Mouse (Mus musculus) liver, postnatal 0 days (tissue): ENCODE results near the gene Hivep3. TPM values are rescaled to one million over a fixed set of nuclear protein-coding genes. Genes with fewer than 3 reads are reported as not detected.
A peak's percentile ranks its signal among the peaks of the same experiment; 100 is the strongest.

Experiments
- ATAC-seq: fragments of 200-750 bp; cut with Nextera tagmentation; 2 replicates; pipeline ENCODE4 v1.8.0; 2017; ENCODE audit warnings: mild to moderate bottlenecking, moderate library complexity
- DNase-seq: peaks from one replicate; pipeline ENCODE4 v3.0.0-alpha.2; 2016
- H3K27ac ChIP-seq: fragments of 300-500 bp; sonication (generic); 2 replicates; pipeline ENCODE4 v1.5.1; 2014; ENCODE audit warnings: antibody characterized with exemption, moderate library complexity, mild to moderate bottlenecking, low read depth
- H3K27me3 ChIP-seq: fragments of 300-500 bp; sonication (generic); 2 replicates; pipeline ENCODE4 v1.6.1; 2014; ENCODE audit warnings: low read length, control low read depth, mixed read lengths; ENCODE audit not compliant: insufficient read depth
- H3K36me3 ChIP-seq: fragments of 300-500 bp; sonication (generic); replicated peaks from 2 replicates; pipeline ENCODE4 v1.6.1; 2014; ENCODE audit warnings: mild to moderate bottlenecking, control low read depth, low read length, moderate library complexity, mixed read lengths; ENCODE audit not compliant: insufficient read depth
- H3K4me1 ChIP-seq: fragments of 300-500 bp; sonication (generic); 2 replicates; pipeline ENCODE4 v1.6.1; 2014; ENCODE audit warnings: antibody characterized with exemption, mild to moderate bottlenecking, control low read depth; ENCODE audit not compliant: insufficient read depth
- H3K4me2 ChIP-seq: fragments of 300-500 bp; sonication (generic); 2 replicates; pipeline ENCODE4 v1.6.1; 2014; ENCODE audit warnings: low read depth, mild to moderate bottlenecking, low read length, moderate library complexity, mixed read lengths
- H3K4me3 ChIP-seq: fragments of 300-500 bp; sonication (generic); 2 replicates; pipeline ENCODE4 v1.5.1; 2014; ENCODE audit warnings: low read depth, low read length
- H3K9ac ChIP-seq: fragments of 300-500 bp; sonication (generic); replicated peaks from 2 replicates; pipeline ENCODE4 v1.6.1; 2014; ENCODE audit warnings: mild to moderate bottlenecking, moderate library complexity
- H3K9me3 ChIP-seq: fragments of 300-500 bp; sonication (generic); 2 replicates; pipeline ENCODE4 v1.6.1; 2016; ENCODE audit warnings: mild to moderate bottlenecking, control low read depth, low read length, mixed read lengths
- CTCF ChIP-seq: sonication (generic); IDR thresholded peaks from 2 replicates; pipeline ENCODE4 v1.5.1; 2016; ENCODE audit warnings: antibody characterized with exemption, low read depth
- EP300 ChIP-seq: IDR thresholded peaks from 2 replicates; pipeline ENCODE4 v1.6.1; 2016; ENCODE audit warnings: antibody characterized with exemption, low read depth, mild to moderate bottlenecking
- WGBS: fragments of 180-500 bp; shearing (Covaris S2); extraction: QIAGEN DNeasy Blood & Tissue Kit; methylation state at CpG from one replicate; pipeline ENCODE4 v1.1.7; 2014; ENCODE audit not compliant: insufficient replicate concordance; 5-methylcytosine and 5-hydroxymethylcytosine counted together
- polyA plus RNA-seq: library from polyadenylated mRNA; unstranded; fragments of >200 nt; fragmentation: Nextera tagmentation; extraction: Ambion mirVana; gene quantifications from 2 replicates; pipeline ENCODE4 v1.2.1, GENCODE M21; 2015

Hivep3 gene
- 3.5 and 3.8 TPM in 2 replicates for polyA plus RNA-seq

- WGBS: under 1% methylated on average over 47 of the region's 47 CpGs
- H3K4me3 ChIP-seq: peak within 1 kb of the TSS; percentile 75
- H3K4me2 ChIP-seq: peak within 1 kb of the TSS; percentile 95
- H3K9me3 ChIP-seq: no peaks in the 10 kb centered on the region
- peaks cover 13% of the 10 kb centered on the region for H3K27me3 ChIP-seq
- peak within 1 kb of the TSS; percentile 79 for H3K27ac ChIP-seq
- peaks cover 11% of the 10 kb centered on the region for H3K4me1 ChIP-seq
- no peaks in the 10 kb centered on the region for H3K36me3 ChIP-seq
- peak; percentile 99 for DNase-seq
- peak within 1 kb of the TSS; percentile 60 for H3K9ac ChIP-seq
- TF ChIP-seq EP300 (no peak), CTCF (no peak; the same call in 1 of the 2 replicates)
- peak; percentile 98 for ATAC-seq
Measured at GRCm38 (mm10) chr4:119733184-119733880, at the start of gene Hivep3. TSS of gene Hivep3 (plus strand) at chr4:119733784.

- no peaks in the 10 kb centered on the region for H3K9me3 ChIP-seq
- WGBS: 79% methylated on average over 2 of the region's 2 CpGs
- no peaks in the 10 kb centered on the region for H3K4me1 ChIP-seq
- H3K36me3 ChIP-seq: no peaks in the 10 kb centered on the region
- H3K4me3 ChIP-seq: no peak overlapping the region
- TF ChIP-seq CTCF (no peak), EP300 (no peak)
- no peak overlapping the region for H3K4me2 ChIP-seq
- no peak overlapping the region for H3K27ac ChIP-seq
- no peak overlapping the region for H3K9ac ChIP-seq
- ATAC-seq: no peak
- H3K27me3 ChIP-seq: no peaks in the 10 kb centered on the region
- no peak for DNase-seq
Measured at GRCm38 (mm10) chr4:119685746-119686145, 47.8 kb upstream of the Hivep3 start.

DNA sequence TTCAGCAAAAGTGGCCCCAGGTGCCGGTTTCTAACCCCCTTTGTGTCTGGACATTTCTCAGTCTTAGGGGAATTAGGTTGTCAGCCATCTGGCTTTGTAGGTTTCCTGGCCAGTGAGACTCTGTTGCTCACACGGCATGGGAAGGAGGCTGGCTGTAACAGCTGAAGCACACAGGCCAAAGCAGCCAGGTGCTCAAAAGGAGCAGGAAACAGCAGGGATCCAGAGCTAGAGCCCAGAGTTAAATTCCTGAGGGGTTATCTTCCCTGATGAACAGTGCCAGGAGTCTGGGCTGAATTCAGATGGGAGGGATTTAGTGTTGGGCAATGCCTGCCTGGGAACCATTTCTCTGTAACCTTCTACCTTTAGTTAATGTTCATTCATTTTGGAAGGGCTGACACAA is 35.2 kb upstream of the Hivep3 start:
- Histone ChIP-seq H3K4me2 (no peak overlapping the region), H3K9me3 (no peaks in the 10 kb centered on the region), H3K36me3 (no peaks in the 10 kb centered on the region), H3K27me3 (no peaks in the 10 kb centered on the region), H3K4me1 (no peaks in the 10 kb centered on the region), H3K4me3 (no peak overlapping the region), H3K27ac (no peak overlapping the region), H3K9ac (no peak overlapping the region)
- WGBS: 57% methylated on average over 2 of the region's 2 CpGs
- DNase-seq (no peak), ATAC-seq (no peak)
- no peak for TF ChIP-seq EP300
- no peak for TF ChIP-seq CTCF

DNA sequence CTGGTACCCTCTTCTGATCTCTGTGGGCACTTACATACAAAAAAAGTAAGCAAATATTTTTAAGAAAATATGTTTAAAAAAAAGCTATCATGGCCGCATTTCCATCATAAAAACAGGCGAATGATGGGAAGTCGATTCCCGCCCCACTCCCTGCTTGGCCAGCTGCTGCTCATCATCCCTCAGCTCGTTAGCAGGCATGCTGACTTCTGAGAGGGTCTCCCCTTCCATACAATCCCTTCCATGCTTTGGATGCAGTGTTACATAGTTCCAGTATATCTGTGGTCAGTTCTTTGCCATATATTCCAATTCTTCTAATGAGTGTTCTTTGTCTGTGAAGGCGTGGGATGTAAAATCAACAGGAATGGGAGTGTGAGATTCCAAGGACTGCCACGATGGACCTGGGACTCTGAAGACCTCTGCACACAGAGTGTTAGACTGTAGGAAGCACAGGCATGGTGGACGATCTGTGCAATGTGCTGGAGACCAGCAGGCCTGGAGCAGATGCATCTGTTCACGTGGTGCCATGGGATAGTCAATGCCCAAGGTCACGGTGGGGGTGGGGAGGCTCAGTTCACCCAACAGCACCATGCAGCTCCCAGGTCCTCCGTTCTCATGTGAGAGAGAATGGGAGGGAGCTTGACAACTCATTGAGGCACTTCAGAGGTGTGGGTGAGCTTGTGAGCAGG is 32.2 kb upstream of the Hivep3 start:
- Histone ChIP-seq H3K27me3 (no peaks in the 10 kb centered on the region), H3K36me3 (no peaks in the 10 kb centered on the region), H3K4me2 (no peak overlapping the region), H3K27ac (no peak overlapping the region), H3K9me3 (no peaks in the 10 kb centered on the region), H3K4me1 (no peaks in the 10 kb centered on the region), H3K9ac (no peak overlapping the region), H3K4me3 (no peak overlapping the region)
- ATAC-seq (no peak), DNase-seq (no peak)
- TF ChIP-seq EP300 (no peak), CTCF (no peak)
- 81% methylated on average over 11 of the region's 11 CpGs for WGBS

- Histone ChIP-seq H3K9me3 (no peaks in the 10 kb centered on the region), H3K4me2 (no peak overlapping the region), H3K27ac (no peak overlapping the region), H3K9ac (no peak overlapping the region), H3K36me3 (no peaks in the 10 kb centered on the region), H3K4me1 (no peaks in the 10 kb centered on the region), H3K4me3 (no peak overlapping the region), H3K27me3 (no peaks in the 10 kb centered on the region)
- ATAC-seq: no peak
- WGBS: 72% methylated on average over 8 of the region's 8 CpGs
- no peak for DNase-seq
- TF ChIP-seq CTCF (no peak), EP300 (no peak)
Measured at GRCm38 (mm10) chr4:119703965-119704364, 29.6 kb upstream of the Hivep3 start.

DNA sequence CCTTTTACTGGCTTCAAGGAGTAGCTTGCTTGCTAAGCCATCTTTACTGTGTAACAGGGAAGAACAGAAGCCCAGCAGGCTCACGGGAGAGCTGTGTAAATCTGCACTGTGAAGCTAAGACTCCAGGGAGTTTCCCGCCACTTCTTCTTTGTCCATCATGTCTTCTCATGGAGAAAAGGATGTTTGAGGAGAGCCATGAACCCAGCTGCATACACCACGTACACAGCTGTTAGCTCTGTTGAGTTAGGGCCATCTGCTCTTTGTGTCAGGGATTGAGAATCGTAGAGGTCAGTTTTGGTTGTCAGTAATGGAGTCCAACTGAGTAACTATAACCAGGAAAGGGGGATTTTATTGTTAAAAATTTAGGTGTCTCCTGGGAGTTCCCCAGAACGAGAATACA is 26.3 kb upstream of the Hivep3 start:
- no peak overlapping the region for H3K4me3 ChIP-seq
- no peaks in the 10 kb centered on the region for H3K36me3 ChIP-seq
- H3K4me2 ChIP-seq: no peak overlapping the region
- DNase-seq: no peak
- no peak overlapping the region for H3K27ac ChIP-seq
- no peak for TF ChIP-seq EP300
- TF ChIP-seq CTCF: no peak
- no peaks in the 10 kb centered on the region for H3K9me3 ChIP-seq
- H3K9ac ChIP-seq: no peak overlapping the region
- no peaks in the 10 kb centered on the region for H3K27me3 ChIP-seq
- ATAC-seq: no peak
- 72% methylated on average over 5 of the region's 5 CpGs for WGBS
- H3K4me1 ChIP-seq: no peaks in the 10 kb centered on the region
